Mouse (Mus musculus) CH12.LX (cell line): ENCODE results near the gene Thap8.
A peak's percentile ranks its signal among the peaks of the same experiment; 100 is the strongest.

Experiments used
- BHLHE40 ChIP-seq: IDR thresholded peaks from 2 replicates; pipeline ENCODE4 v1.6.1; 2011; ENCODE audit warnings: mild to moderate bottlenecking, low read depth, low read length, improper control_type of control experiment
- CHD2 ChIP-seq: IDR thresholded peaks from 2 replicates; pipeline ENCODE4 v1.6.1; 2011; ENCODE audit warnings: low read length, improper control_type of control experiment
- CTCF ChIP-seq, 2 experiments: IDR thresholded peaks in 1 of 2; conservative IDR thresholded peaks in 1 of 2; 2 replicates each; pipeline ENCODE4 v1.5.1; 2011 to 2012; ENCODE audit warnings: low read depth in 2 of 2, low read length in 2 of 2, improper control_type of control experiment in 1 of 2, inconsistent platforms in 1 of 2, mild to moderate bottlenecking in 1 of 2, moderate library complexity in 1 of 2
- EP300 ChIP-seq: IDR thresholded peaks from 2 replicates; pipeline ENCODE4 v1.6.1; 2011; ENCODE audit warnings: low read length, improper control_type of control experiment
- KAT2A ChIP-seq: IDR thresholded peaks from 2 replicates; pipeline ENCODE4 v1.6.1; 2012; ENCODE audit warnings: low read length, improper control_type of control experiment, inconsistent platforms; ENCODE audit not compliant: insufficient replicate concordance
- MAX ChIP-seq: IDR thresholded peaks from 2 replicates; pipeline ENCODE4 v1.6.1; 2011; ENCODE audit warnings: low read length, improper control_type of control experiment
- TCF12 ChIP-seq: IDR thresholded peaks from 2 replicates; pipeline ENCODE4 v1.6.1; 2014; ENCODE audit warnings: low read depth, mild to moderate bottlenecking, inconsistent platforms, low read length, improper control_type of control experiment

GRCm38 (mm10) chr7:30300914-30301313 lies 21.0 kb downstream of the Thap8 start:
- TF ChIP-seq MAX (no peak), CTCF (conservative IDR thresholded peaks at IDR 0.05 in 1 of 2, IDR thresholded peaks at IDR 0.05 in 1 of 2; ENCODE audit: low read depth in 2 of 2, low read length in 2 of 2) (peak; percentile 64 to 89), KAT2A (no peak), CHD2 (no peak), EP300 (no peak), BHLHE40 (no peak), TCF12 (no peak)
